Mouse (Mus musculus) stomach, embryonic 15.5 days (tissue): Measurements from ENCODE around the gene Map9. TPM values are rescaled to one million over a fixed set of nuclear protein-coding genes. Genes with fewer than 3 reads are reported as not detected.
"Not testable (repeated sequence)": the region's sequence is repeated elsewhere in the genome, so short reads cannot be mapped to it uniquely, and the experiment has no call there.

Source experiments
- ATAC-seq: fragments of 200-750 bp; cut with Nextera tagmentation; 2 replicates; pipeline ENCODE4 v1.8.0; 2017; ENCODE audit warnings: low read depth, moderate number of reproducible peaks, moderate TSS enrichment; ENCODE audit not compliant: insufficient read depth, low FRiP score
- H3K27ac ChIP-seq: fragments of 300-500 bp; sonication (generic); 2 replicates; pipeline ENCODE4 v1.5.1; 2015; ENCODE audit warnings: mild to moderate bottlenecking, inconsistent platforms
- H3K27me3 ChIP-seq: fragments of 300-500 bp; sonication (generic); replicated peaks from 2 replicates; pipeline ENCODE4 v1.6.1; 2015; ENCODE audit warnings: inconsistent platforms
- H3K36me3 ChIP-seq: fragments of 300-500 bp; sonication (generic); 2 replicates; pipeline ENCODE4 v1.6.1; 2015; ENCODE audit warnings: inconsistent platforms
- H3K4me1 ChIP-seq: fragments of 300-500 bp; sonication (generic); 2 replicates; pipeline ENCODE4 v1.6.1; 2015; ENCODE audit warnings: inconsistent platforms
- H3K4me2 ChIP-seq: fragments of 300-500 bp; sonication (generic); 2 replicates; pipeline ENCODE4 v1.6.1; 2015; ENCODE audit warnings: mild to moderate bottlenecking, inconsistent platforms
- H3K4me3 ChIP-seq: fragments of 300-500 bp; sonication (generic); replicated peaks from 2 replicates; pipeline ENCODE4 v1.5.1; 2015; ENCODE audit warnings: inconsistent platforms
- H3K9ac ChIP-seq: fragments of 300-500 bp; sonication (generic); 2 replicates; pipeline ENCODE4 v1.6.1; 2015; ENCODE audit warnings: inconsistent platforms
- H3K9me3 ChIP-seq: fragments of 300-500 bp; sonication (generic); 2 replicates; pipeline ENCODE4 v1.6.1; 2016; ENCODE audit warnings: inconsistent platforms
- WGBS: fragments of 180-500 bp; shearing (Covaris S2); methylation state at CpG from one replicate; pipeline ENCODE4 v1.1.7; 2015; 5-methylcytosine and 5-hydroxymethylcytosine counted together
- polyA plus RNA-seq: library from polyadenylated mRNA; unstranded; fragments of >200 nt; fragmentation: Nextera tagmentation; extraction: Ambion mirVana; gene quantifications from 2 replicates; pipeline ENCODE4 v1.2.1, GENCODE M21; 2015

Map9 gene
- 6.3 and 6.9 TPM in 2 replicates for polyA plus RNA-seq

DNA sequence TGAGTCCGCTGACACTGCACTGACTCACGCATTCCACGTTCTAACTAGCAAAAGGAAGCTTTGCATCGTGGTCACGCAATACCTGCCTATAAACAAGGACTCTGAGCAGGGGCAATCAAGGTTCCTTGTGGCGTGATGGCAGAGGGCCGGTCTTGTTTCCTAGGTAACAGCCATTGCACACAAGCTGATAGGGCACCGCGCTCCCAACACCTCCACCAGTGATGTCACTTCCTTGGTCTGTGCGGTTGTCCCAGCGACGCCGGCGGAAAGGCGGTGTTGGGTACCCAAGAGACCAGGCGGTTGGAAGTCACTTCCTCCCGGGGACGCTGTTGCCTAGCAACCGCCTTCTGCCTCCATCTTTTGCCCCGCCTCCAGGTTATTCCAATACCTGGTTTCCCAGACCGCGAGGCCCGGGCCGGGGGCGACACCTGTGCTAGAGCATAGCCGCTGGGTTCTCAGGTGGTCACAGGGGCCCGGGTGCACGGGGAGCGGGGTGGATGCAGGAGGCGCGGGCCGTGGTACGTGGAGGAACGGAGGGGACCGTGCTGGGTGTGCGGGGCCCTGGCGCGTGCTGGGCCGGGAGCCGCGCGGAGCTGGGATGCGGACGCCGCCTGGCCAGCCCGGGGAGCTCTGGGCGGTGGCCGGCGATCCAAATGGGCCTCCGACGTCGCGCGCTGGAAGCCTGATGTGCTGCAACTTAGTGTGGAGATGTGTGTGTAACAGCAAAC lies at the start of gene Map9:
Gene Map9, plus strand, starts transcription at position 248 of the 728 bp plus-strand sequence.
- no peaks in the 10 kb centered on the region for H3K9me3 ChIP-seq
- ATAC-seq = peak; percentile 100
- no peaks in the 10 kb centered on the region for H3K27me3 ChIP-seq
- under 1% methylated on average over 54 of the region's 54 CpGs for WGBS
- 0 out of 2 replicates have a peak within 1 kb of the TSS, but pooled peaks have one; percentile 6 for H3K9ac ChIP-seq
- H3K4me1 ChIP-seq = no peaks in the 10 kb centered on the region
- peak within 1 kb of the TSS; percentile 45; the same call in 1 of the 2 replicates for H3K27ac ChIP-seq
- H3K4me3 ChIP-seq = peak within 1 kb of the TSS; percentile 85
- H3K36me3 ChIP-seq = no peaks in the 10 kb centered on the region
- H3K4me2 ChIP-seq = peak within 1 kb of the TSS; percentile 96

DNA sequence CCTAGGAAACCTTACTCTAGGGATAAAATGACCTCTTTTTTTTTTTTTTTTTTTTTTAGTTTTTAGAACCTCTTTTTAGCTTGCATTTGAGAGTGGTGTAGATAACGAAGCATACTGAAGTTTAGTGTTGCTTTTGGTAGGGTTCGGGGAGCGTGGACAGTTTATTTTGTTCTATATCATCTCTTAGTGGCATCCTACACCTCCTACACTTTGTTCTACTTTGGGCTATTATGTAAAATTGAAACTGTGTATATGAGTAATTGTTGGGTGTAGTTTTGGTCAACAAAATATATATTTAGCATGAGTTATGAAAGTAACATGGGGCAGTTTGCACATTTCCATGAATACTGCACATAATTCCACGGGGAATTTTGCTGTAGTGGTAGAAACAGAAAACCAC lies 42.1 kb upstream of the Map9 start:
- no peaks in the 10 kb centered on the region for H3K4me1 ChIP-seq
- H3K4me2 ChIP-seq = no peak overlapping the region
- no peaks in the 10 kb centered on the region for H3K27me3 ChIP-seq
- no peaks in the 10 kb centered on the region for H3K36me3 ChIP-seq
- H3K9me3 ChIP-seq = no peaks in the 10 kb centered on the region
- 86% methylated on average over 4 of the region's 4 CpGs for WGBS
- no peak overlapping the region for H3K9ac ChIP-seq
- H3K4me3 ChIP-seq = no peak overlapping the region
- no peak overlapping the region for H3K27ac ChIP-seq
- no peak for ATAC-seq

- H3K4me1 ChIP-seq, H3K4me2 ChIP-seq, H3K4me3 ChIP-seq, ATAC-seq, H3K27ac ChIP-seq, H3K9me3 ChIP-seq, H3K36me3 ChIP-seq, H3K9ac ChIP-seq, H3K27me3 ChIP-seq: not testable (repeated sequence)
- 90% methylated on average over 1 of the region's 1 CpGs for WGBS
These were observed 31.1 kb upstream of the Map9 start for GRCm38 (mm10) chr3:82326736-82327135.

DNA sequence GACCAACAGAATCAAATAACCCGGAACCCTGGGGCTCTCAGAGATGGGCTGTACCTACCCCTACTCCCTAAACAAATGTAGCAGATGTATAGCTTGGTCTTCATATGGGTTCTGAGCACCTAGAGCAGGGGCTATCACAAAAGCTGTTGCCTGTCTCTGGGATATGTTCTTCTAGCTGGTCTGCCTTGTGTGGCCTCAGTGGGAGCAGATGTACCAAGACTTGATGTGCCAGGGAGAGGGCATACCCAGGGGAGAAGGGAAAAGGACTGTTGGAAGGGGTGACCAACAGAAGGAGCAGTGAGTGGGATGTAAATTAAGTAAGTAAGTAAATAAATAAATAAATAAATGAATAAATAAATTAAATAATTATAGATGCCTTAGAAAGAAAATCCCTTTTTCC lies 25.8 kb upstream of the Map9 start:
- ATAC-seq = no peak
- WGBS = 91% methylated on average over 1 of the region's 1 CpGs

GRCm38 (mm10) chr3:82332536-82332935 lies 25.3 kb upstream of the Map9 start:
- no peak overlapping the region for H3K4me3 ChIP-seq
- no peaks in the 10 kb centered on the region for H3K27me3 ChIP-seq
- H3K9me3 ChIP-seq = no peaks in the 10 kb centered on the region
- H3K9ac ChIP-seq = no peak overlapping the region
- no peaks in the 10 kb centered on the region for H3K36me3 ChIP-seq
- WGBS = 75% methylated on average over 4 of the region's 4 CpGs
- no peaks in the 10 kb centered on the region for H3K4me1 ChIP-seq
- ATAC-seq = no peak
- no peak overlapping the region for H3K4me2 ChIP-seq
- H3K27ac ChIP-seq = no peak overlapping the region

More for the DNA sequence above, 25.8 kb upstream of the Map9 start:
- Histone ChIP-seq H3K9ac (no peak overlapping the region), H3K4me2 (no peak overlapping the region), H3K27me3 (no peaks in the 10 kb centered on the region), H3K9me3 (no peaks in the 10 kb centered on the region), H3K4me3 (no peak overlapping the region), H3K4me1 (no peaks in the 10 kb centered on the region), H3K27ac (no peak overlapping the region), H3K36me3 (no peaks in the 10 kb centered on the region)

- no peak overlapping the region for H3K9ac ChIP-seq
These were observed 24.5 kb upstream of the Map9 start for GRCm38 (mm10) chr3:82333128-82333969.

DNA sequence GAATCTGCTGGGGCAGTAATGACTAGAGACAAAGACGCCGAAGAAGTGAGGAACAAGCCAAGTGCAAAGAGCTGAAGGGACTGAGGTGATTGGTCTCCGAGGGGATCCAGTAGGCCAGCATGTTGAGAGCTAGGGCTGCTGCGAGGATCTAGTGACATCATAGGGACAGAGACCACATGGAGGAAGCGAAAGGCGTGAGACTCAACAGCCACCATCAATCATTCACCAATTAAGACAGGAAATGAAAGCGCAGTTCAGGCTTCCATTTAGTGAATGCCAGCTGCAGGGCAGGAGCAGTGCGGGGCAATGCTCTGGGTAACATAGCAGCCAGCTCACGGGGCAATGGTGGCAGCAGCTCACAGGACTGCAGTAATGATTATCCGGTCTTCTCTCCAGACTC lies 17.7 kb upstream of the Map9 start:
- Histone ChIP-seq H3K9ac (no peak overlapping the region), H3K4me1 (no peaks in the 10 kb centered on the region), H3K27me3 (no peaks in the 10 kb centered on the region), H3K27ac (no peak overlapping the region), H3K4me2 (no peak overlapping the region), H3K9me3 (no peaks in the 10 kb centered on the region), H3K36me3 (no peaks in the 10 kb centered on the region), H3K4me3 (no peak overlapping the region)
- 50% methylated on average over 10 of the region's 10 CpGs for WGBS
- ATAC-seq = no peak

More at GRCm38 (mm10) chr3:82333128-82333969, 24.5 kb upstream of the Map9 start:
- H3K9me3 ChIP-seq = no peaks in the 10 kb centered on the region
- H3K27me3 ChIP-seq = no peaks in the 10 kb centered on the region
- H3K27ac ChIP-seq = no peak overlapping the region
- WGBS = 9% methylated on average over 16 of the region's 16 CpGs
- no peak overlapping the region; the same call in 1 of the 2 replicates for H3K4me3 ChIP-seq
- no peaks in the 10 kb centered on the region for H3K36me3 ChIP-seq
- H3K4me1 ChIP-seq = no peaks in the 10 kb centered on the region
- peak overlapping the region; percentile 46 for H3K4me2 ChIP-seq
- no peak for ATAC-seq

DNA sequence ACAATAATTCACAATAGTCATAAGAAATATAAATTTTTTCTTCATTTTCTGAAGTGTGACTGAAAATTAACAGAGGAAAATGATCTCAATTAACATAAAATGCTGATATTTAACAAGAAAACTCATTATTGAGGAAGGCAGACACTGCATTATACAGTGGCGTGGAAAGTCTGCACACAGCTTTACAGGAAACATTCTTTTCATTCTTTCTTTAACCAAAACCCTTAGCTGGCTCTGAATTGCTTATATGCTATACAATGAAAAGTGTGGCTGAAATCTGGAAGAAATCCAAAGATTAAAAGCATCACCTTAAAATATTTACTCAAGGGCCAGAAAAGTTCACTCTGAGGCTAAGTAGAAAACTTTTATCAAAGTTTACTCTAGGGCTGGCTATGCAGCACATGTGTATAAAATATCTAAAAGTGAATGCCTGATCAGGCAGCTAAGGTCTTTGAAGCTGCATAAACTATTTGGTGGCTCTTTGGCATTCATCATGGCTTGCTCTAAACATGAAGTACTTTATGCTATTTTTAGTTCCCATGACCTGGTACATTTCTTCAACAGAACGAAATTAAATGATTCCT lies 9.5 kb upstream of the Map9 start:
- no peaks in the 10 kb centered on the region for H3K36me3 ChIP-seq
- H3K9ac ChIP-seq = no peak overlapping the region
- H3K9me3 ChIP-seq = no peaks in the 10 kb centered on the region
- no peak overlapping the region for H3K27ac ChIP-seq
- no peak overlapping the region for H3K4me2 ChIP-seq
- no peak overlapping the region for H3K4me3 ChIP-seq
- no peaks in the 10 kb centered on the region for H3K27me3 ChIP-seq
- ATAC-seq = peak; percentile 63; the same call in 1 of the 2 replicates
- WGBS = 21% methylated on average over 2 of the region's 2 CpGs
- no peaks in the 10 kb centered on the region for H3K4me1 ChIP-seq

- Histone ChIP-seq H3K36me3 (no peaks in the 10 kb centered on the region), H3K27ac (no peak overlapping the region), H3K27me3 (no peaks in the 10 kb centered on the region), H3K4me3 (no peak overlapping the region), H3K4me1 (no peaks in the 10 kb centered on the region), H3K9ac (no peak overlapping the region), H3K9me3 (no peaks in the 10 kb centered on the region), H3K4me2 (no peak overlapping the region)
- 24% methylated on average over 2 of the region's 2 CpGs for WGBS
- ATAC-seq = no peak
These were observed 7.5 kb upstream of the Map9 start for GRCm38 (mm10) chr3:82350321-82350720.

GRCm38 (mm10) chr3:82357340-82357739 lies 504 bp upstream of the Map9 start:
- Histone ChIP-seq H3K9me3 (no peaks in the 10 kb centered on the region), H3K27me3 (no peaks in the 10 kb centered on the region), H3K27ac (peak overlapping the region; percentile 45; the same call in 1 of the 2 replicates), H3K4me2 (peak overlapping the region; percentile 96), H3K9ac (no peak overlapping the region), H3K4me3 (peak overlapping the region; percentile 85), H3K4me1 (no peaks in the 10 kb centered on the region), H3K36me3 (no peaks in the 10 kb centered on the region)
- no peak for ATAC-seq
- WGBS = 4% methylated on average over 5 of the region's 5 CpGs

DNA sequence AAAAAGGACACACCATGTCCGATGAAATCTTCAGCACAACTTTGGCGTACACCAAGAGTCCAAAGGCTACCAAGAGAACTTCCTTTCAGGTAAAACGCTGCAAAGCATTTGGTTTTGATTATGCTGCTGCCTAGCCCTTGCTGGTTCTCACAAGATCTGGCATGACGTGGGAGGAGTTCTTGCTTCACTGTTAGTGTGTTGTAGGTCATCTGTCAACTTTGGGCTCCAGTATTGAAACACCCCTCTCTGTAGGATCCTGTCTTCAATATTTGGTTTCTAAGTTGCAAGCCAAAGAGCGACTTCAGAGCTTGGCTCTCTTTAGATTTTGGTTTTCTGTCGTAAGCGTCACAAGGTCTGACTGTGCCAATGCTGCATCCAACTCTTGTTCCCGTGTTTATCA lies 1.2 kb downstream of the Map9 start:
- Histone ChIP-seq H3K27me3 (no peaks in the 10 kb centered on the region), H3K9me3 (no peaks in the 10 kb centered on the region), H3K9ac (no peak overlapping the region), H3K4me1 (no peaks in the 10 kb centered on the region), H3K36me3 (no peaks in the 10 kb centered on the region), H3K4me3 (no peak overlapping the region), H3K4me2 (no peak overlapping the region), H3K27ac (no peak overlapping the region)
- WGBS = 87% methylated on average over 8 of the region's 8 CpGs
- no peak for ATAC-seq

DNA sequence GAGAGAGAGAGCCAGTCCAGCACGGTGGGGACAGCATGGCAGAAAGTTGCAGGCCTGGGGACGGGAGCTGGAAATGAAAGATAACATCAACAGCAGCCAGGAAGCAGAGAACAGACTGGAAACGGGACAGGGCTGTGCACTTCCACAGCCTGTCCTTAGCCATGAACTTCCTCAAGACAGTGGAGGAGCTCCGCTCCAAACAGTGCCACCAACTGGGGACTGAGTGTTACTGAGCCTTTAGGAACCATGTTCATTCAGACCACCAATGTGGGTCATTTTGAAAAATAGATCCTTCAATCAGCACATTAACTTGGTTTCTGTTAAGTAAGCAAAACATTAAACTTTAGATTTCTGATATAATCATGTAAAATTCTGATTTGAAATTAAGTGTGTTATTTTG lies 4.6 kb downstream of the Map9 start:
- no peak overlapping the region for H3K27ac ChIP-seq
- ATAC-seq = no peak
- H3K9me3 ChIP-seq = no peaks in the 10 kb centered on the region
- no peak overlapping the region for H3K4me2 ChIP-seq
- H3K4me3 ChIP-seq = no peak overlapping the region
- no peaks in the 10 kb centered on the region for H3K36me3 ChIP-seq
- H3K4me1 ChIP-seq = no peaks in the 10 kb centered on the region
- 30% methylated on average over 4 of the region's 4 CpGs for WGBS
- H3K27me3 ChIP-seq = no peaks in the 10 kb centered on the region
- no peak overlapping the region for H3K9ac ChIP-seq
